Mouse (Mus musculus) CH12.LX (cell line): ENCODE measurements at regions not wholly inside any gene's neighbourhood (a gene's known extent, or its start where the extent isn't known, plus 50 kb on each side); places are given as distances from the start of the nearest gene placed in this dataset.

ENCODE experiments used
- CTCF ChIP-seq, 2 experiments: IDR thresholded peaks in 1 of 2; conservative IDR thresholded peaks in 1 of 2; 2 replicates each; pipeline ENCODE4 v1.5.1; 2011 to 2012; ENCODE audit warnings: low read depth in 2 of 2, low read length in 2 of 2, improper control_type of control experiment in 1 of 2, inconsistent platforms in 1 of 2, mild to moderate bottlenecking in 1 of 2, moderate library complexity in 1 of 2
- EP300 ChIP-seq: IDR thresholded peaks from 2 replicates; pipeline ENCODE4 v1.6.1; 2011; ENCODE audit warnings: low read length, improper control_type of control experiment
- POLR2A ChIP-seq: IDR thresholded peaks from 2 replicates; pipeline ENCODE4 v1.6.1; 2011; ENCODE audit warnings: low read depth, mild to moderate bottlenecking, improper control_type of control experiment, low read length
- TCF12 ChIP-seq: IDR thresholded peaks from 2 replicates; pipeline ENCODE4 v1.6.1; 2014; ENCODE audit warnings: low read depth, mild to moderate bottlenecking, inconsistent platforms, low read length, improper control_type of control experiment
- ZNF384 ChIP-seq: IDR thresholded peaks from 2 replicates; pipeline ENCODE4 v1.6.1; 2012; ENCODE audit warnings: low read depth, low read length, improper control_type of control experiment, inconsistent platforms

- TF ChIP-seq POLR2A (no peak), EP300 (no peak), CTCF (conservative IDR thresholded peaks at IDR 0.05 in 1 of 2, IDR thresholded peaks at IDR 0.05 in 1 of 2; ENCODE audit: low read depth in 2 of 2, low read length in 2 of 2) (no peak), ZNF384 (no peak), TCF12 (no peak)
These were observed 343.0 kb upstream of the Amd2 start for GRCm38 (mm10) chr10:36054681-36055080.
